Mouse (Mus musculus) liver, adult (tissue): ENCODE data around the gene Stx4a.

Experiments used
- GATA4 ChIP-seq: IDR thresholded peaks from 2 replicates; pipeline ENCODE4 v1.6.1; 2014; ENCODE audit warnings: mild to moderate bottlenecking, low read length; ENCODE audit not compliant: insufficient replicate concordance

Gene Stx4a

DNA sequence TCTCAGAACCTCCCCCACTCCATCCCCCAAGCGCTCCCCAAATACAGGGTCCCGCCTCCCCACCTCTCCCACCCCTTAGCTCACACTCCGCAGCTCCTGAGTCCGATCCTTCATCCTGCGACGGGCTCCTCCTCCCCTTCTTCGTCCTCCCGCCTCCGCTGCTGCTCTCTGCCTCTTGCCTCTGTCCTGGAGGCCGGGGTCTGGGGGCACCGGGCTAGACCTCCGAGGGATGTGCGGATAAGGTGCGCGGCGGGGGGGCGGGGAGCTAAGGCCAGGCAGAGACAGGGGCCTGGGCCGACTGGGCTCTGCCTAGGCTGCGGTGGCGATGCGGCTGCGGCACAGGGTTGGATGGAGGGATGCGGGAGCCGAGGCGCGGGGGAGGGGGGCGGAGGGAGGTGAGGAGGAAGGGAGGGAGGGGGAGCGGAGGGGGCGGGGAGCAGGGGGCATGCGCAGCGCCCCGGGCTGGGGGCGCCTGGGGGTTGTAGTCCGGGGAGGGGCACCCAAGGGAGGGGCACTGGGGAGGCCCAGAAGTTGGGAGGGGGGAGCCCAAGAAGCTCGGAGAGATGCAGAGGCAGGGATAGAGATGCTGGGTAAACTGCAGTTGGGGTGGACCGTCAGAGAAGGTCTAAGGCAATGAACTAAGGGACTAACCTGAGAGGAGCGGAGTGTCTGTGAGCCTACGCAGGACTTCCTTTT lies at the start of gene Stx4a, which contains the start of gene Stx1b:
Gene Stx4a, plus strand, starts transcription at position 119 of the 696 bp plus-strand sequence.
Gene Stx1b, minus strand, starts transcription at position 374 of the 696 bp plus-strand sequence.
- no peak for TF ChIP-seq GATA4

DNA sequence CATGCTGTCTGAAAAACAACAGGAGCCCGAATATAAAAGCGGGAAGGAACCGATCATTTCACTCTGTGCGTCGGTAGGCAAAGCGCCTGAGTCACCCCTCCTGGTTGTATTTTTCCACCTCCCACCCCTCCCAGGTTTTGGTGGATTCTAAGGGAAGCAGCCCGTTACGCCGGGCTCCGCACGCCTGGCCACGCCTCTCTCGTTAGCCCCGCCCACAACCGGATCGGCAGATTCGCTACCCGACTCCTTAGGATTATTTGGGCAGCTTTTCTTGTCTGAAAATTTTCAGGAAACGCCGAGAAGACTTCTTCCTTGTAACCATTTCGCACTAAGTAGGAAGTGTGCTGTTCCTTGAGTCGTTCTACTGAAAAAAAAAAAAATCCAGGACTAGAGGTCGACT lies 47.7 kb upstream of the Stx4a start, which contains the start of gene Setd1a:
Gene Setd1a, plus strand, starts transcription at position 245 of the 400 bp plus-strand sequence.
- TF ChIP-seq GATA4 = no peak

- peak; percentile 68; the same call in 1 of the 2 replicates for TF ChIP-seq GATA4
Observed at GRCm38 (mm10) chr7:127776878-127777473, 47.1 kb upstream of the Stx4a start.

DNA sequence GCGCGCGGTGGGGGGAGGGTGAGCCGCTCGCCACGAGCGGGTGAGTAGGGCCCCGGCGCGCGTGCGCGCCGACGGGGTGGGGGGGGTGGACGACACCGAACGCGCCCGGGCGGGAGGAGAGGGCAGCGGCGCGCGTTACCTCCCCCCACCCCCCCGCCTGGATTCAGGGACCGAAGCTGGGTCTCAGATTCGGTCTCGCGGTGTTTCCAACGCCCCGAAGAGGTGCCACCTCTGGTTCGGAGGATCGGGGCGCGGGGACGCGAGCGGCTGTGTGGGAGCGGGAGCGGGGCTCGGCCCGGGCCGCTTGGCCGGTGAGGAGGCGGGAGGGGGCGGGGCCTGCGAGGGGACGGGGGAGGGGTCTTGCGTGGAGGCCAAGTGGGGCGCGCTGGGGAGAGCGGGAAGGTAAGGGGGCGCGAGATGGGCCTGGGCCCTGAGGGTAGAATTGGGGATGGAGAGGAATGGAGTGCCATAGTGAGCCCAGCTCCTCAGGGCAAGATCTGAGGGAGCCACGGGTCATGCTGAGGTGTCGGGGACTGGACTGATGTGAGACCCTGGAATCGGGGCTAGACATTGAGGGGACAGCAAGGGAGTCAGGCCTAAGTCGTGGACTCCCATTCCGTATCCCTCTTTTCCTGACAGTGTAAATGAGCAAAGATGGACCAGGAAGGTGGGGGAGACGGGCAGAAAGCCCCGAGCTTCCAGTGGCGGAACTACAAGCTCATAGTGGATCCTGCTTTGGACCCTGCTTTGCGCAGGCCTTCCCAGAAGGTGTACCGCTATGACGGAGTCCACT lies 46.4 kb upstream of the Stx4a start:
- TF ChIP-seq GATA4 = no peak

DNA sequence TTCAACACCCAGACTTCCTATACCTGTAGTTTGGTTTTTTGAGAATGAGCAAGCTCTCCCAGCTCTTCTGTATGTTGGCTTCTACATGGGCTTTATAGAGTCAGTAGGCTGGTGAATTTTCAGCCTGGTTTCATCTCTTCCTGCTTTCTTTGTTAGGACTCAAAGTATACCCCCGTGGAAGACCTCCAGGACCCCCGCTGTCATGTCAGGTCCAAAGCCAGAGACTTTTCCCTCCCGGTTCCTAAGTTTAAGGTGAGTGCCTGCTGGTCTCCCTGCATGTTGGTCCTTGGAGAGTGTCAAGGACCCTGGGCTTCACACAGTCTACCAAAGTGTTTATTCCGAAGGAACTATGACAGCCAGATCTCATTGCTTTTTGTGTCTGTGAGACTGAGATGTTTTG lies 45.7 kb upstream of the Stx4a start:
- TF ChIP-seq GATA4 = no peak

DNA sequence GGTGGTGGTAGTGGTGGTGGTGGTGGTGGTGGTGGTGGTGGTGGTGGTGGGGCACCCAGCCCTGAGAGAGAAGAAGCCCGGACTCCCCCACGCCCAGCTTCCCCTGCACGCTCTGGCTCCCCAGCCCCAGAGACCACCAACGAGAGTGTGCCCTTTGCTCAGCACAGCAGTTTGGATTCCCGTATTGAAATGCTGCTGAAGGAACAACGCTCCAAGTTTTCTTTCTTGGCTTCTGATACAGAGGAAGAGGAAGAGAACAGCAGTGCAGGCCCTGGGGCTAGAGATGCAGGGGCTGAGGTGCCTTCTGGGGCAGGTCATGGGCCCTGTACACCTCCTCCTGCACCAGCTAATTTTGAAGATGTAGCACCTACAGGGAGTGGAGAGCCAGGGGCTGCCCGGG lies 38.8 kb upstream of the Stx4a start, which contains the start of gene Gm49388:
Gene Gm49388, plus strand, starts transcription at position 301 of the 400 bp plus-strand sequence.
- TF ChIP-seq GATA4 = no peak

- TF ChIP-seq GATA4 = no peak
Observed at GRCm38 (mm10) chr7:127797076-127797845, 26.8 kb upstream of the Stx4a start.

DNA sequence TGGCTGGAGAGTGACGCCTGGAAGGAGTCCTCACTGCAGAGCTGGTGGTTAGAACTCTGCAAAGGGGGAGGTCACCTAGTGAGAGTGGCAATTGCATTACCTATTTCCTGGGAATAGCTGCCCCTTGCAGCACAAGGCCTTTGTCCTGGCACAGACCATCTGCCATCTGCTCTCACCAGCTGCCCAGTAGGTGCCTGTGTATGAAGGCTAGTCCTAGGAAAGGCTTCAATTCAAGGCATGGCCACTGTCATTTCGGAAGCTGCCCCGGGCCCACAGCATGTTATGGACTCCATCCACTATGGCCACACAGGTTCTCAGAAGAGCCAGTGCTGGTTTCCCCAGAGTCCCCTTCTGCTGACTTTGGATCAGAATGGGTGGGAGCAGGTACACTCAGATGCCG lies 25.5 kb upstream of the Stx4a start:
- TF ChIP-seq GATA4 = no peak

DNA sequence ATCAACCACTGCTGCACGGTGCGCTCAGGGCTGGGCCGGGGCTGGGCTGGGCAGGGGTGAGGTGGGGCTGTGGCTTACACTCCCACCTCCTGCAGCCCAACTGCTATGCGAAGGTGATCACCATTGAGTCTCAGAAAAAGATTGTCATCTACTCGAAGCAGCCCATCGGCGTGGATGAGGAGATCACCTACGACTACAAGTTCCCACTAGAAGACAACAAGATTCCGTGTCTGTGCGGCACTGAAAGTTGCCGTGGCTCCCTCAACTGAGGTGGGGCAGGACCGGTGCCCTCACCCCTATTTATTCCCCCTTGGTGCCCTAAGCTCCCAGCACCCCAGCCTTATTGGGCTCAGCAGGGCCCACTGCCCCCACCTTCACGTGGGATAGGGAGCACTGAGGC lies 24.9 kb upstream of the Stx4a start:
- TF ChIP-seq GATA4 = no peak

DNA sequence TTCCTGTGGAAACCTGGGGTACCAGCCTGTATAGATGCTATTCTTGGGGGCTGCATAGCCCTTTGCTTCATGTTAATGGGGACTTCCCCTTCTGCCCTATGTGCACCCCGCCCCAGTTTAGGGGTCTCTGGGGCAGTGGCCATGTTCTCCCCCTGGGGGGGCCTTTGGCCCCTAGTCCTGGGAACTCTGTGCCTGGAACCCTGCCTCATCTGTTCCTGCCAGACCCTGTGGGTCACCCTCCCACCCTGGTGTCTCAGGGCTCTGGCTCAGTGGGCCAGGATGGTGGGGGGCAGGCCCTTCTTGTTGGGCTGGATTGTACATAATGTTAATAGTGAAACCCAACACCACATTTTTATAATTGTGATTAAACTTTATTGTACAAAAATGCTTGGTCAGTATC lies 24.4 kb upstream of the Stx4a start:
- TF ChIP-seq GATA4 = no peak

- TF ChIP-seq GATA4 = no peak; the same call in 1 of the 2 replicates
Observed at GRCm38 (mm10) chr7:127800435-127801009, 23.6 kb upstream of the Stx4a start, which contains the start of gene Hsd3b7. TSS of gene Hsd3b7 (plus strand) at chr7:127800604.

- no peak for TF ChIP-seq GATA4
Observed at GRCm38 (mm10) chr7:127801010-127801621, 23.0 kb upstream of the Stx4a start.

DNA sequence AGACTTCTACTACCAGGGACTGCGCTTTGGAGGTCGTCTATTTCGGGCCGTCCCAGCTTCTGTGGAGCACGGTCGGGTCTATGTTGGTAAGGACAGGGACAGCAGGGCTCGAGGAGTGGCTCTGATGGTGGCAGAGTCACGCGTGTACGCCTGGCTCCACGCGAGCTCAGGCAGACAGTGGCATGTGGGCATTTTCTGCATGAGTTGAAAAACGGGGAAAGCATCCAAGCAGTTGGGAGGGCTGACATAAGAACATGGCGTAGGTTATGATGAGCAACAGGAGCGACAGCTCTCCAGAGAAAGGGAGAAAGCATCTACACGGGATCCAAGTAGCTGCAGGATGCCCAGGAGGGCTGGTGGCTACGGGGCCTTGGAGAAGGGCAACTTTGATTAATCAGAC lies 21.8 kb upstream of the Stx4a start:
- no peak for TF ChIP-seq GATA4

DNA sequence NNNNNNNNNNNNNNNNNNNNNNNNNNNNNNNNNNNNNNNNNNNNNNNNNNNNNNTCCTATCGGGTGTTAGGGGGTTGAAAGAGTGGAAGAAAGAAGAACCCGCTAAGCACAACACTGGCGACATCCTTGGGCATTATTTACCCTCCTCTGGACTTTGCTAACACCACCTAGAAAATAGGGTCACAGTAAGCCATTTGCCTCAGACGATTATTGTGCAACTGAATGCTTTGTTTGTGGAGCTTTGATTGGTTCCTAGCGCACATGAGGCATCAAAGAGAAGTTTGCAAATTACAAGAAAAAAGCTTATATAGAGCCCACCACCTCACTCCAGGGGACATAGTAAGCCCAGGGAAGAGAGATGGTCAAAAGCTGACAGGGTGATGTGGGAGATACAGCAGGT lies 15.3 kb upstream of the Stx4a start:
- TF ChIP-seq GATA4 = no peak
